Mouse (Mus musculus): ENCODE results near the gene Cyp26b1. TPM values are rescaled to one million over a fixed set of nuclear protein-coding genes. Genes with fewer than 3 reads are reported as not detected.
"Not testable (repeated sequence)": the region's sequence is repeated elsewhere in the genome, so short reads cannot be mapped to it uniquely, and the experiment has no call there.

Gene Cyp26b1
- polyA plus RNA-seq, 1 experiment: 2.4 TPM

GRCm38 (mm10) chr6:84616586-84616985, 22.9 kb upstream of the Cyp26b1 start:
- H3K4me2 ChIP-seq (ENCODE audit: low read depth): no peak overlapping the region
- no peaks in the 10 kb centered on the region for H3K27me3 ChIP-seq (ENCODE audit: control insufficient read depth, insufficient read depth, insufficient read length)
- H3K36me3 ChIP-seq (ENCODE audit: control insufficient read depth, insufficient read depth): peaks cover 5% of the 10 kb centered on the region
- no peaks in the 10 kb centered on the region for H3K79me2 ChIP-seq (ENCODE audit: control insufficient read depth, insufficient read depth)
- no peak overlapping the region for H3ac ChIP-seq (ENCODE audit: control insufficient read depth, insufficient read length)
- H3K4me3 ChIP-seq: no peak overlapping the region
- TF ChIP-seq CEBPB (IDR thresholded peaks at IDR 0.05; ENCODE audit: insufficient read depth, poor library complexity, severe bottlenecking): no peak

GRCm38 (mm10) chr6:84613561-84613960, 19.9 kb upstream of the Cyp26b1 start:
- H3K79me2 ChIP-seq (ENCODE audit: control insufficient read depth, insufficient read depth): no peaks in the 10 kb centered on the region
- no peak overlapping the region for H3ac ChIP-seq (ENCODE audit: control insufficient read depth, insufficient read length)
- no peaks in the 10 kb centered on the region for H3K36me3 ChIP-seq (ENCODE audit: control insufficient read depth, insufficient read depth)
- H3K4me3 ChIP-seq: no peak overlapping the region
- H3K27me3 ChIP-seq (ENCODE audit: control insufficient read depth, insufficient read depth, insufficient read length): no peaks in the 10 kb centered on the region
- no peak overlapping the region for H3K4me2 ChIP-seq (ENCODE audit: low read depth)
- no peak for TF ChIP-seq MYOD1 (IDR thresholded peaks at IDR 0.05; ENCODE audit: control insufficient read depth in 1 of 3, insufficient read length in 2 of 3, low read depth in 2 of 3)
- no peak for TF ChIP-seq MAX (IDR thresholded peaks at IDR 0.05; ENCODE audit: low read depth)
- no peak for TF ChIP-seq POLR2AphosphoS2 (IDR thresholded peaks at IDR 0.05; ENCODE audit: insufficient read length, low read depth)
- no peak for TF ChIP-seq MYOG (IDR thresholded peaks at IDR 0.05; ENCODE audit: control insufficient read depth in 1 of 3, insufficient read depth in 1 of 3, insufficient read length in 2 of 3, low read depth in 2 of 3)
- TF ChIP-seq USF1 (IDR thresholded peaks at IDR 0.05; ENCODE audit: low read depth): no peak
- no peak for TF ChIP-seq CEBPB (IDR thresholded peaks at IDR 0.05; ENCODE audit: insufficient read depth, poor library complexity, severe bottlenecking)
- TF ChIP-seq TCF12 (IDR thresholded peaks at IDR 0.05; ENCODE audit: insufficient read depth, poor library complexity, severe bottlenecking): no peak
- no peak for TF ChIP-seq SRF (IDR thresholded peaks at IDR 0.05; ENCODE audit: control insufficient read depth, insufficient read length, low read depth)
- no peak for TF ChIP-seq E2F4 (IDR thresholded peaks at IDR 0.05; ENCODE audit: insufficient read depth)
- no peak for TF ChIP-seq TCF3 (IDR thresholded peaks at IDR 0.05; ENCODE audit: insufficient read length, low read depth)
- no peak for TF ChIP-seq POLR2A (IDR thresholded peaks at IDR 0.05; ENCODE audit: insufficient read length, low read depth)

- no peak overlapping the region for H3ac ChIP-seq (ENCODE audit: control insufficient read depth, insufficient read length)
- H3K36me3 ChIP-seq (ENCODE audit: control insufficient read depth, insufficient read depth): no peaks in the 10 kb centered on the region
- no peaks in the 10 kb centered on the region for H3K79me2 ChIP-seq (ENCODE audit: control insufficient read depth, insufficient read depth)
- H3K27me3 ChIP-seq (ENCODE audit: control insufficient read depth, insufficient read depth, insufficient read length): no peaks in the 10 kb centered on the region
- no peak overlapping the region for H3K4me3 ChIP-seq
- TF ChIP-seq MYOD1 (IDR thresholded peaks at IDR 0.05; ENCODE audit: control insufficient read depth in 1 of 3, insufficient read length in 2 of 3, low read depth in 2 of 3) (peak in 1 of 3 experiments; percentile 42), POLR2AphosphoS2 (IDR thresholded peaks at IDR 0.05; ENCODE audit: insufficient read length, low read depth) (no peak), MAX (IDR thresholded peaks at IDR 0.05; ENCODE audit: low read depth) (no peak), CEBPB (IDR thresholded peaks at IDR 0.05; ENCODE audit: insufficient read depth, poor library complexity, severe bottlenecking) (peak; percentile 50; the same call in 1 of the 2 replicates), TCF3 (IDR thresholded peaks at IDR 0.05; ENCODE audit: insufficient read length, low read depth) (no peak), E2F4 (IDR thresholded peaks at IDR 0.05; ENCODE audit: insufficient read depth) (no peak), POLR2A (IDR thresholded peaks at IDR 0.05; ENCODE audit: insufficient read length, low read depth) (peak; percentile 24), SRF (IDR thresholded peaks at IDR 0.05; ENCODE audit: control insufficient read depth, insufficient read length, low read depth) (no peak), TCF12 (IDR thresholded peaks at IDR 0.05; ENCODE audit: insufficient read depth, poor library complexity, severe bottlenecking) (no peak), MYOG (IDR thresholded peaks at IDR 0.05; ENCODE audit: control insufficient read depth in 1 of 3, insufficient read depth in 1 of 3, insufficient read length in 2 of 3, low read depth in 2 of 3) (peak in 1 of 3 experiments; percentile 42), USF1 (IDR thresholded peaks at IDR 0.05; ENCODE audit: low read depth) (no peak), REST (IDR thresholded peaks at IDR 0.05; ENCODE audit: insufficient read depth, insufficient read length) (no peak)
- H3K4me2 ChIP-seq (ENCODE audit: low read depth): peak overlapping the region; percentile 40
These were observed 7.6 kb upstream of the Cyp26b1 start for GRCm38 (mm10) chr6:84601136-84601889.

GRCm38 (mm10) chr6:84599296-84599695, 5.6 kb upstream of the Cyp26b1 start:
- H3K4me2 ChIP-seq (ENCODE audit: low read depth); H3ac ChIP-seq (ENCODE audit: control insufficient read depth, insufficient read length); H3K79me2 ChIP-seq (ENCODE audit: control insufficient read depth, insufficient read depth): not testable (repeated sequence)

GRCm38 (mm10) chr6:84598725-84599124, 5.0 kb upstream of the Cyp26b1 start:
- no peak overlapping the region for H3K4me3 ChIP-seq
- no peaks in the 10 kb centered on the region for H3K36me3 ChIP-seq (ENCODE audit: control insufficient read depth, insufficient read depth)
- no peak overlapping the region for H3ac ChIP-seq (ENCODE audit: control insufficient read depth, insufficient read length)
- H3K79me2 ChIP-seq (ENCODE audit: control insufficient read depth, insufficient read depth): no peaks in the 10 kb centered on the region
- no peak for TF ChIP-seq POLR2AphosphoS2 (IDR thresholded peaks at IDR 0.05; ENCODE audit: insufficient read length, low read depth)
- TF ChIP-seq TCF3 (IDR thresholded peaks at IDR 0.05; ENCODE audit: insufficient read length, low read depth): no peak
- no peak for TF ChIP-seq MYOD1 (IDR thresholded peaks at IDR 0.05; ENCODE audit: control insufficient read depth in 1 of 3, insufficient read length in 2 of 3, low read depth in 2 of 3)
- no peak for TF ChIP-seq REST (IDR thresholded peaks at IDR 0.05; ENCODE audit: insufficient read depth, insufficient read length)
- TF ChIP-seq MYOG (IDR thresholded peaks at IDR 0.05; ENCODE audit: control insufficient read depth in 1 of 3, insufficient read depth in 1 of 3, insufficient read length in 2 of 3, low read depth in 2 of 3): no peak
- no peak for TF ChIP-seq SRF (IDR thresholded peaks at IDR 0.05; ENCODE audit: control insufficient read depth, insufficient read length, low read depth)
- TF ChIP-seq USF1 (IDR thresholded peaks at IDR 0.05; ENCODE audit: low read depth): no peak
- no peak for TF ChIP-seq MAX (IDR thresholded peaks at IDR 0.05; ENCODE audit: low read depth)
- no peak for TF ChIP-seq TCF12 (IDR thresholded peaks at IDR 0.05; ENCODE audit: insufficient read depth, poor library complexity, severe bottlenecking)
- TF ChIP-seq CEBPB (IDR thresholded peaks at IDR 0.05; ENCODE audit: insufficient read depth, poor library complexity, severe bottlenecking): no peak
- TF ChIP-seq E2F4 (IDR thresholded peaks at IDR 0.05; ENCODE audit: insufficient read depth): no peak
- no peak for TF ChIP-seq POLR2A (IDR thresholded peaks at IDR 0.05; ENCODE audit: insufficient read length, low read depth)
- H3K4me2 ChIP-seq (ENCODE audit: low read depth): no peak overlapping the region
- no peaks in the 10 kb centered on the region for H3K27me3 ChIP-seq (ENCODE audit: control insufficient read depth, insufficient read depth, insufficient read length)

More at GRCm38 (mm10) chr6:84599296-84599695, 5.6 kb upstream of the Cyp26b1 start:
- H3K4me3 ChIP-seq; H3K36me3 ChIP-seq (ENCODE audit: control insufficient read depth, insufficient read depth); H3K27me3 ChIP-seq (ENCODE audit: control insufficient read depth, insufficient read depth, insufficient read length): not testable (repeated sequence)
